Mouse (Mus musculus): ENCODE data around the gene Mpg.

DNA sequence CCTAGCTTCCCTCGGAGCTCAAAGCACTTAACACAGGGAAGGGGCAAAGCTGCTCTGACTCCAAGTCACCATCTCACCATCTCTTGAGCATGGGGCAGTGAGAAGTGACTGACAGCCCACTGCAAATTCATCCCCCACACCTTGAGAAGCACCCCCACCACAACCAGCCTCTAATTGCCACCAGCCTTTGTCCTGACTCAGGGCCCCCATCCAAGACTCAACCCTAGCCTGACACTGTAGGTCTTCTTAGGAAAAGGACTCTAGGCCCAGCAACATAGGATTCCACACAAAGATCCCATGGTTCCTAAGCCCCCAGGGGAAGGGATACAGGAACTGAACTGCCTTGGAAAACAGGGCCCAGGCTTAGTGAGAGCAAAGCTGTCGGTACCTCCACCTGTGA lies 9.8 kb downstream of the Mpg start:
- TF ChIP-seq CTCF (IDR thresholded peaks at IDR 0.05; ENCODE audit: borderline replicate concordance, control insufficient read depth, extremely low read depth, insufficient read depth, low read length, poor library complexity) (no peak), POLR2A (IDR thresholded peaks at IDR 0.05; ENCODE audit: control insufficient read depth, extremely low read depth, insufficient read depth, low read length, poor library complexity) (no peak)
